Mouse (Mus musculus) forebrain, embryonic 13.5 days (tissue): ENCODE results near the gene Slc26a1. TPM values are rescaled to one million over a fixed set of nuclear protein-coding genes. Genes with fewer than 3 reads are reported as not detected.

Source experiments
- ATAC-seq: fragments of 200-750 bp; cut with Nextera tagmentation; 2 replicates; pipeline ENCODE4 v1.8.0; 2017
- H3K27ac ChIP-seq: fragments of 300-500 bp; sonication (generic); 2 replicates; pipeline ENCODE4 v1.5.1; 2015; ENCODE audit warnings: inconsistent platforms, mild to moderate bottlenecking, moderate library complexity
- H3K27me3 ChIP-seq: fragments of 300-500 bp; sonication (generic); 2 replicates; pipeline ENCODE4 v1.6.1; 2015; ENCODE audit warnings: mild to moderate bottlenecking, inconsistent platforms
- H3K36me3 ChIP-seq: fragments of 300-500 bp; sonication (generic); 2 replicates; pipeline ENCODE4 v1.6.1; 2015; ENCODE audit warnings: mild to moderate bottlenecking, inconsistent platforms; ENCODE audit not compliant: poor library complexity, severe bottlenecking
- H3K4me1 ChIP-seq: fragments of 300-500 bp; sonication (generic); 2 replicates; pipeline ENCODE4 v1.6.1; 2015; ENCODE audit warnings: inconsistent platforms
- H3K4me2 ChIP-seq: fragments of 300-500 bp; sonication (generic); 2 replicates; pipeline ENCODE4 v1.6.1; 2015; ENCODE audit warnings: inconsistent platforms, mild to moderate bottlenecking, moderate library complexity
- H3K4me3 ChIP-seq: fragments of 300-500 bp; sonication (generic); 2 replicates; pipeline ENCODE4 v1.5.1; 2015; ENCODE audit warnings: mild to moderate bottlenecking, inconsistent platforms
- H3K9ac ChIP-seq: fragments of 300-500 bp; sonication (generic); 2 replicates; pipeline ENCODE4 v1.6.1; 2015; ENCODE audit warnings: mild to moderate bottlenecking, inconsistent platforms
- H3K9me3 ChIP-seq: fragments of 300-500 bp; sonication (generic); replicated peaks from 2 replicates; pipeline ENCODE4 v1.6.1; 2016; ENCODE audit warnings: inconsistent platforms
- WGBS: fragments of 180-500 bp; shearing (Covaris S2); methylation state at CpG from one replicate; pipeline ENCODE4 v1.1.7; 2015; 5-methylcytosine and 5-hydroxymethylcytosine counted together
- polyA plus RNA-seq: library from polyadenylated mRNA; unstranded; fragments of >200 nt; fragmentation: Nextera tagmentation; extraction: Ambion mirVana; gene quantifications from 2 replicates; pipeline ENCODE4 v1.2.1, GENCODE M21; 2015

Gene Slc26a1
- 1.5 and 1.6 TPM in 2 replicates for polyA plus RNA-seq

- H3K27ac ChIP-seq: no peak within 1 kb of the TSS
- no peak for ATAC-seq
- H3K4me3 ChIP-seq: no peak within 1 kb of the TSS
- no peaks in the 10 kb centered on the region for H3K27me3 ChIP-seq
- H3K4me2 ChIP-seq: no peak within 1 kb of the TSS
- H3K4me1 ChIP-seq: peaks cover 15% of the 10 kb centered on the region
- peaks cover 21% of the 10 kb centered on the region for H3K36me3 ChIP-seq
- H3K9me3 ChIP-seq: no peaks in the 10 kb centered on the region
- 78% methylated on average over 9 of the region's 9 CpGs for WGBS
- no peak within 1 kb of the TSS for H3K9ac ChIP-seq
These were observed at the start of gene Slc26a1 for GRCm38 (mm10) chr5:108675251-108675816. Gene Slc26a1, minus strand, starts transcription at chr5:108675569.

- no peaks in the 10 kb centered on the region for H3K36me3 ChIP-seq
- no peak for ATAC-seq
- no peak overlapping the region for H3K9ac ChIP-seq
- H3K4me3 ChIP-seq: no peak overlapping the region
- no peaks in the 10 kb centered on the region for H3K27me3 ChIP-seq
- 0 out of 2 replicates have a peak, but pooled peaks cover 3% of the 10 kb centered on the region for H3K4me1 ChIP-seq
- no peaks in the 10 kb centered on the region for H3K9me3 ChIP-seq
- 75% methylated on average over 2 of the region's 2 CpGs for WGBS
- no peak overlapping the region for H3K27ac ChIP-seq
- H3K4me2 ChIP-seq: no peak overlapping the region
These were observed 48.6 kb upstream of the Slc26a1 start for GRCm38 (mm10) chr5:108724006-108724405.

GRCm38 (mm10) chr5:108719761-108720160 is 44.4 kb upstream of the Slc26a1 start:
- Histone ChIP-seq H3K4me3 (no peak overlapping the region), H3K36me3 (no peaks in the 10 kb centered on the region), H3K9ac (no peak overlapping the region), H3K27me3 (no peaks in the 10 kb centered on the region), H3K4me1 (peaks cover 9% of the 10 kb centered on the region; the same call in 1 of the 2 replicates), H3K9me3 (no peaks in the 10 kb centered on the region), H3K4me2 (no peak overlapping the region), H3K27ac (no peak overlapping the region)
- WGBS: 63% methylated on average over 7 of the region's 7 CpGs
- no peak for ATAC-seq

- no peaks in the 10 kb centered on the region for H3K36me3 ChIP-seq
- WGBS: 44% methylated on average over 4 of the region's 4 CpGs
- H3K27ac ChIP-seq: no peak overlapping the region
- ATAC-seq: no peak
- no peak overlapping the region for H3K4me2 ChIP-seq
- no peaks in the 10 kb centered on the region for H3K9me3 ChIP-seq
- no peak overlapping the region for H3K9ac ChIP-seq
- H3K27me3 ChIP-seq: no peaks in the 10 kb centered on the region
- H3K4me1 ChIP-seq: peaks cover 9% of the 10 kb centered on the region; the same call in 1 of the 2 replicates
- H3K4me3 ChIP-seq: no peak overlapping the region
These were observed 42.7 kb upstream of the Slc26a1 start for GRCm38 (mm10) chr5:108718051-108718450.

GRCm38 (mm10) chr5:108715974-108716373 is 40.6 kb upstream of the Slc26a1 start:
- no peak overlapping the region for H3K9ac ChIP-seq
- no peaks in the 10 kb centered on the region for H3K36me3 ChIP-seq
- H3K4me3 ChIP-seq: no peak overlapping the region
- WGBS: 94% methylated on average over 1 of the region's 1 CpGs
- no peaks in the 10 kb centered on the region for H3K27me3 ChIP-seq
- H3K4me2 ChIP-seq: no peak overlapping the region
- no peak overlapping the region for H3K27ac ChIP-seq
- no peak for ATAC-seq
- peaks cover 9% of the 10 kb centered on the region; the same call in 1 of the 2 replicates for H3K4me1 ChIP-seq
- H3K9me3 ChIP-seq: no peaks in the 10 kb centered on the region

- ATAC-seq: peak; percentile 36; the same call in 1 of the 2 replicates
- Histone ChIP-seq H3K27me3 (no peaks in the 10 kb centered on the region), H3K4me3 (no peak overlapping the region), H3K9ac (no peak overlapping the region), H3K4me2 (no peak overlapping the region), H3K27ac (no peak overlapping the region), H3K9me3 (no peaks in the 10 kb centered on the region), H3K4me1 (peaks cover 9% of the 10 kb centered on the region; the same call in 1 of the 2 replicates), H3K36me3 (no peaks in the 10 kb centered on the region)
- 64% methylated on average over 6 of the region's 6 CpGs for WGBS
These were observed 38.8 kb upstream of the Slc26a1 start for GRCm38 (mm10) chr5:108714149-108714548.

GRCm38 (mm10) chr5:108713691-108714090 is 38.3 kb upstream of the Slc26a1 start:
- H3K9me3 ChIP-seq: no peaks in the 10 kb centered on the region
- H3K27me3 ChIP-seq: no peaks in the 10 kb centered on the region
- H3K4me3 ChIP-seq: no peak overlapping the region
- ATAC-seq: 0 out of 2 replicates have a peak, but pooled peaks have one; percentile 13
- no peak overlapping the region for H3K4me2 ChIP-seq
- H3K9ac ChIP-seq: no peak overlapping the region
- no peak overlapping the region for H3K27ac ChIP-seq
- H3K36me3 ChIP-seq: no peaks in the 10 kb centered on the region; the same call in 1 of the 2 replicates
- peaks cover 9% of the 10 kb centered on the region; the same call in 1 of the 2 replicates for H3K4me1 ChIP-seq

- Histone ChIP-seq H3K9ac (no peak overlapping the region), H3K4me1 (peaks cover 6% of the 10 kb centered on the region; the same call in 1 of the 2 replicates), H3K9me3 (no peaks in the 10 kb centered on the region), H3K4me3 (no peak overlapping the region), H3K27me3 (no peaks in the 10 kb centered on the region), H3K27ac (no peak overlapping the region), H3K36me3 (no peaks in the 10 kb centered on the region; the same call in 1 of the 2 replicates), H3K4me2 (no peak overlapping the region)
- WGBS: 87% methylated on average over 2 of the region's 2 CpGs
- no peak for ATAC-seq
These were observed 37.7 kb upstream of the Slc26a1 start for GRCm38 (mm10) chr5:108713096-108713495.

GRCm38 (mm10) chr5:108711968-108712367 is 36.6 kb upstream of the Slc26a1 start:
- H3K4me3 ChIP-seq: no peak overlapping the region
- ATAC-seq: no peak
- H3K9me3 ChIP-seq: no peaks in the 10 kb centered on the region
- H3K4me2 ChIP-seq: no peak overlapping the region
- no peak overlapping the region for H3K9ac ChIP-seq
- 92% methylated on average over 6 of the region's 6 CpGs for WGBS
- H3K4me1 ChIP-seq: no peaks in the 10 kb centered on the region
- peaks cover 10% of the 10 kb centered on the region; the same call in 1 of the 2 replicates for H3K36me3 ChIP-seq
- no peak overlapping the region for H3K27ac ChIP-seq
- no peaks in the 10 kb centered on the region for H3K27me3 ChIP-seq

GRCm38 (mm10) chr5:108708981-108709731 is 33.8 kb upstream of the Slc26a1 start:
- no peaks in the 10 kb centered on the region for H3K27me3 ChIP-seq
- no peak overlapping the region for H3K9ac ChIP-seq
- no peak overlapping the region for H3K4me2 ChIP-seq
- H3K4me1 ChIP-seq: no peaks in the 10 kb centered on the region
- H3K9me3 ChIP-seq: no peaks in the 10 kb centered on the region
- no peak overlapping the region for H3K4me3 ChIP-seq
- 70% methylated on average over 6 of the region's 6 CpGs for WGBS
- H3K27ac ChIP-seq: no peak overlapping the region
- peaks cover 35% of the 10 kb centered on the region for H3K36me3 ChIP-seq
- no peak for ATAC-seq

GRCm38 (mm10) chr5:108708419-108708818 is 33.0 kb upstream of the Slc26a1 start:
- Histone ChIP-seq H3K9ac (no peak overlapping the region), H3K4me3 (no peak overlapping the region), H3K27ac (no peak overlapping the region), H3K4me1 (no peaks in the 10 kb centered on the region), H3K9me3 (no peaks in the 10 kb centered on the region), H3K27me3 (no peaks in the 10 kb centered on the region), H3K36me3 (peaks cover 36% of the 10 kb centered on the region), H3K4me2 (no peak overlapping the region)
- 100% methylated on average over 1 of the region's 1 CpGs for WGBS
- no peak for ATAC-seq

- no peaks in the 10 kb centered on the region for H3K27me3 ChIP-seq
- no peak overlapping the region for H3K4me3 ChIP-seq
- ATAC-seq: no peak
- H3K4me2 ChIP-seq: no peak overlapping the region
- H3K4me1 ChIP-seq: no peaks in the 10 kb centered on the region
- H3K9ac ChIP-seq: no peak overlapping the region
- H3K27ac ChIP-seq: no peak overlapping the region
- WGBS: 94% methylated on average over 2 of the region's 2 CpGs
- H3K9me3 ChIP-seq: no peaks in the 10 kb centered on the region
- H3K36me3 ChIP-seq: peaks cover 41% of the 10 kb centered on the region
These were observed 32.4 kb upstream of the Slc26a1 start for GRCm38 (mm10) chr5:108707758-108708157.
